Mouse (Mus musculus) duodenum, adult 2 months (tissue): ENCODE measurements around the gene Ssu2. TPM values are rescaled to one million over a fixed set of nuclear protein-coding genes. Genes with fewer than 3 reads are reported as not detected.

ENCODE experiments used
- polyA plus RNA-seq: library from polyadenylated mRNA; depleted of rRNA; stranded (reverse); fragments of >200 nt; gene quantifications from 2 replicates; pipeline ENCODE4 v1.2.3, GENCODE M21; 2012; ENCODE audit warnings: low replicate concordance; rRNA removed

The Ssu2 gene
- 2.7 and 3.6 TPM in 2 replicates for polyA plus RNA-seq

DNA sequence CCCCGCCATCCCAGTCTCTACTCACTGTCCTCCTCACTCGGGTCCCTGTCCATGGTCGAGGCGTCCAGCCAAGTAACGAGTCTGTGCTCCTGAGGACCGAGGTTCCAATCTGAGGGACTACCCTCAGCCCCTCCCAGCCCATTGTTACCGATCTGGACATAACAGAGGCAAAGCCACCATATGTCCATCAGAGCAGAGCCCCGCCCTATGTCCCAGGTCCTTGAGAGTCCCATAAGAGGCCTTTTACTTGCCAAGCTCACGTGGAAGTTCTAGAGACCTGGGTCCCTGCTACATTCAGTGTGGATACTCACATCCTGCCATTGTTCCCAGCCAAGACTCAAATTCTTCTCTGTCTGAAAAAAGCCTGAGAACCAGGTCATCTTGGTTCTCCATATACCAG is at the start of gene Ssu2:
Gene Ssu2, minus strand, starts transcription at position 77 of the 400 bp plus-strand sequence.

Other genes starting within 250 kb of the Ssu2 start
- 8.1 and 9.3 TPM in 2 replicates for gene Lmcd1, start 114.3 kb downstream of the Ssu2 start, polyA plus RNA-seq
- 2.1 and 4.0 TPM in 2 replicates for gene Cav3, start 71.5 kb upstream of the Ssu2 start, polyA plus RNA-seq
- 0.19 and 0.50 TPM in 2 replicates for gene Oxtr, start 101.9 kb upstream of the Ssu2 start, polyA plus RNA-seq